Mouse (Mus musculus) megakaryocyte, adult 5-6 weeks (primary cell): ENCODE results near the gene Bend4. TPM values are rescaled to one million over a fixed set of nuclear protein-coding genes. Genes with fewer than 3 reads are reported as not detected.

Experiments
- ATAC-seq: 2 replicates; pipeline ENCODE4 v1.8.0; 2016; ENCODE audit warnings: mild to moderate bottlenecking, inconsistent platforms; ENCODE audit not compliant: poor library complexity, severe bottlenecking
- total RNA-seq, 2 experiments: library from RNA; stranded (forward) in 1 of 2; stranded (reverse) in 1 of 2; fragments of 153-499, 151-499 nt in 1 of 2; fragments of 221-1000, 200-1000 nt in 1 of 2; gene quantifications; 2 replicates each; pipeline versions ENCODE4 v1.2.3 to v1.2.4; 2015 to 2017

Gene Bend4
- total RNA-seq, 2 experiments from 2014 or later = 1.1 to 1.7 TPM

DNA sequence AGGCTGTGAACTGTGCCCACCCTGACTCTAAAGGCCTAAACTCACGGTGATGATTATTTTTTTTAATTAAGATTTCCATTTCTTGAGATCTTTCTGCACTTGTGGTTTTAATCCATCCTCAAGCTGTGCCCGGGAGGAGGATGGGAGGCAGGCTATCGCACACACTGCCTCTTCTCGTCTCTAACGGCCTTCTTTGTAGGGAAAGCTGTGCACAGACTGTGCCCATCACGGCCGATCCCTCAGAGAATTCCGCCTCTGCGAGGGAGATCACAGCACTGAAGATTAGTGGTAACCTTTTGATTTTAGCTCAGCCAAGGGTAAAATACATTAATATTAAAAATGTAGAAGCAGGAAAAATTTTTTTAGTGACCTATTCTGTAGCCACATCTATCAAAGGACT lies 4.8 kb downstream of the Bend4 start:
- ATAC-seq = no peak

DNA sequence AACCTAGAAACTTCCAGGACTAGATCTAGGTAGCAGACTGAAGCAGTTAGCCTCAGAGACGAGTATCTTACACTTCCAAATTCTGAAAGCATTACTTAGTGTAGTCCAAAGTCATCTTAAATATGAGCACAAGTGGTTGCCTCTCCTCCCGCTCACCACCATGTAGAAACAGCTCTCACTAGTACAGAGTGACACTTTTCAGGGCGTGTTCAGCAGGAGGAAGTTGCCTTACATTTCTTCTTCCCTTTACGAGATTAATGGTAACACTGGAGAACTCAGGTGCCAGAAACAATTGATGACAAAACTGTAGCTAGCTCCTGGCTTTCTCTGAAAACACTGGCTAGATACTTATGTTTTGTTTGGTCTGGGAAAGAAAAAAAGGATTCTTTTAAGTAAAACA lies 8.7 kb downstream of the Bend4 start:
- peak; percentile 93 for ATAC-seq

DNA sequence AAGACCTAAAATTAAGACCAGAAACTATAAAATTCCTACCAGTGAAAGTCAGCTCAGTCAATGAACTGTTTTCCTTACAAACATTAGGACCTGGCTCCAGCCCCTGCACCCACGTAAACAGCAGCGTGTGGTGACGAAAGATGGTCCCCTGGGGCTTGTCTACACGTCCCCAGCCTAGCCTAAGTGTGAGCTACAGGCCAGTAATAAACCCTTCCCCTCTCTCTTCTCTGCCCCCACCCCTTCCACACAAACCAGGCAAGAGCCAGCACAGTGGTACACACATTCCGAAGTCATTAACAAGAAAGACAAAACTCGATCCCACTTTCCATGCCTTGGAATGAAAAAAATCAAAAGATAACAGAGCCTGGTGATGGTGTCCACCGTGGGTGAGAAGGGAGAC lies 16.6 kb downstream of the Bend4 start:
- ATAC-seq = no peak

DNA sequence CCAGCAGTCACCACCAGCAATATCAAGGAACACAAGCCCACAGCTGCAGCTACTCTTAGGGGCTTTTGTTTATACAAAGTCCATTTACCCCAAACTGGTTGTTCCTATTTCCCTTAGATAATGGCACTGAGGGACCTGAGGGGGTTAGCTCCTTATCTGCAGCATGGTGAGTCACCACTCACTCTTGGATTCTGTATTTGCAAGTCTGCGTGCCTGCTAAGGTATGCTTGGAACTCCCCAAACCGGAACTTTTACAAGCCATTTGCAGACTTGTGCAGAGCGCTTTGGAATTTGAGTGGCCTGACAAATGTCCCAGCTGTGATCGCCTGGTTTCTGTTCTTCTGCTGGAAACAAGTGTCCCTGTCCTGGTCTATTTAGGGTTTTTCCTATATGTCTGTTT lies 17.7 kb downstream of the Bend4 start:
- ATAC-seq = no peak

DNA sequence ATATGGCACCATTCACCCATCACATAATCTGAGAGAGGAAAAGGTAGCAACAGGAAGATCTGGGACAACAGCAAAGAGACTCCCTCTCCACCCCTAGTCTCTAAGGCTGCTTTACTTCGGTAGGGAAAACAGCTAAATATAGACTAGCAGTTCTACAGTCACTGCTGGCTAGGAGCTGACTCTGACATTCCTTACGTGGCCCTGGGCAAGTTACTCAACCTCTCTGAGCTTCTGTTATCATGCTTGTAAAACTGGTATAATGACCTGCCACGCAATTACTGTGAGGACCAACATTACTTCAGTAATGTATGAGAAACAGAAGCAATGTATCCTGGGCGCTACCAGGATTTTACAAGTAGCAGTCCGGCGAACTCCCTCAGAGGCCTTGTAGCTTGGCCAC lies 19.7 kb downstream of the Bend4 start:
- no peak for ATAC-seq

DNA sequence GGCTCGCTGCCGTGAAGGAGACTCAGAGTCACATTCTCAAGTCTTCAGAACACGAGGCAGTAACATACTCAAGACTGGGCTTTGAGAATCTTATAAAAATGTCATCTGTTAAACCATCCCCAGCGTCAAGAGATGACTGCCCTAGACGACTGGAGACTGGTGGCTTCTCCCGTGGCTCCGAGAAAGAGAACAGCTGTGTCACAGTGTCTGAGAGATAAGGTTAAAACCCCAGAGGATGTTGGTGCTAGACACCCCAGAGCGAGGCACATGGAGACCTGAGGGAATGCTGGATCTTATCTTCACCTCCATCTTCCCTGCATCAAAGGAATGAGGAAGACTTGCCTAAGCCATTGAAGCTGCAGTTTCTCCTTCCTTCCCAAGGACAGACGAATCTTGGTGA lies 23.2 kb downstream of the Bend4 start:
- no peak; the same call in 1 of the 2 replicates for ATAC-seq

DNA sequence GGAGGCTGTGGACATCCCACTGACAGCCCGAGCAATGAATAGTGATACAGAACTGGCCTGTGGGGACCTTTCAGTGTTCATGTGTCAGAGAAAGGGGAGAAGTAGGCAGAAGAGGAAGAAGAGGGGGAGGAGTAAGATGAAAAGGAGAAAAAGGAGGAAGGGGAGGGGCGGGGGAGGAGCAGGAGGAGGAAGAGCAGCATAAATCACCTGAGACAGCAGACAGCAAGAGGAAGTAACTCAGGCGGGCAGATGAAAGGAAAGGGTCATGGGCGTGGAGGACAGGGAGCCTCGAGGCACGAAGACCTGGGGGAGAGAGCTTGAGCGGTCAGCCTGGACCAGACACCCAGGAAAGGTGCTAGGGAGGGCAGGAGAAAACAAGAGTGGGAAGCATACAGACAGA lies 23.7 kb downstream of the Bend4 start:
- ATAC-seq = peak; percentile 86

DNA sequence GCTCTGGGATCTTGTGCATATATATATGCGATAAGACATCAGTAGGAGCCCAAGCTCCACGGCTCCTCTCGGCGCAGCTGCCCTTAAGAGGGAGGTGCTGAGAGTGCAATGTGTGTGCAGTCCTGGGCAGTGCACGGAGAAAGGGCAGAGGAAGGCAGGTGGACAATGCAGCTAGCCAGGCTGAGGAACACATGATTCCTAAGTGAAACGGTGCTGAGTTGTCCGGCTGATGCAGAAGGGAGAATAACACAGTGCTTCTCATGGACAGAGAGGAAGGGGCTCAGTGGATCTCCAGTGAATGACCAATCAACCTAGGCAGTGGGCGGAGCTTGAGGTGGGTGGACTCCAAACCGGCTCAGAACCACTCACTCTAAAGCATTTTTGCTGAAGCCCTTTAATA lies 26.5 kb downstream of the Bend4 start:
- ATAC-seq = no peak

DNA sequence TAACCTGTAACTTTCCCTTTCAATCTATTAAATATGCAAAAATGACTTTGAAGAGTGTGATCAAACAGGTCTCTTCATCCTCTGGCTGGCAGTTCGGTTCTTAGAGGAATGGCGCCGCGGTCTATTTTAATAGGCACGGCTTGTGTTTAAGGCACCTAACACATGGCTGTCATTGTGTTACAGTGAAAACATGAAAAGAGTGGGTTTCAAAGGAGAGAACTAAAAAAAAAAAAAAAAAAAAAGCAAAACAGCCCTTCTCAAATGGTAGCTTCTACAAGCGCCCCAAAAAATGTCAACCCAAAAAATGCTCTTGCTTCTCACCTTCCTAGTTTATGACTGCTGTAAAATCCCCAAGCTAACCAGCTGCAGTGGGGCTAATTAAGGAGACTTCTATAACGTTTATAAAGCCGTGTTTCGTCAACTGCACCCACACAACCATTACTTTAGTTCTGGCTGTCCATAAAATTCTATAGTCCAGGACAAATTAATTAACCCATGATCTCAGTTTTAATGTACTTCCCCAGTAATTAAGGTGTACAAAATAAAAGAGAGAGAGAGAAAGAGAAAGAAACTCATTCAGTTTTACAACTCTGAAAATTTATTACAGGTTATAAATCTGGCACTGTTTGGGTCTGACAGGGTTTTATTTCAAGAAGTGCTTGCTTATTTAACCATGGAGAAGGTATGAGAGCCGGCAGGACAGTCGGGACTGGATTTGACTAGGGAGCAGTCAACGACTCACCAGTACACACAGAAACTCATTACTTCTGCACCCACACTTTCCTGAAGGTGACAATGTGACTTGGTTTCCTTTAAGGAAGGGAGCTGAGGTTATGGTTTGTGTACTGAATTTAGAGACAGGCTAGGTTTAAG lies 27.3 kb downstream of the Bend4 start:
- ATAC-seq = no peak

DNA sequence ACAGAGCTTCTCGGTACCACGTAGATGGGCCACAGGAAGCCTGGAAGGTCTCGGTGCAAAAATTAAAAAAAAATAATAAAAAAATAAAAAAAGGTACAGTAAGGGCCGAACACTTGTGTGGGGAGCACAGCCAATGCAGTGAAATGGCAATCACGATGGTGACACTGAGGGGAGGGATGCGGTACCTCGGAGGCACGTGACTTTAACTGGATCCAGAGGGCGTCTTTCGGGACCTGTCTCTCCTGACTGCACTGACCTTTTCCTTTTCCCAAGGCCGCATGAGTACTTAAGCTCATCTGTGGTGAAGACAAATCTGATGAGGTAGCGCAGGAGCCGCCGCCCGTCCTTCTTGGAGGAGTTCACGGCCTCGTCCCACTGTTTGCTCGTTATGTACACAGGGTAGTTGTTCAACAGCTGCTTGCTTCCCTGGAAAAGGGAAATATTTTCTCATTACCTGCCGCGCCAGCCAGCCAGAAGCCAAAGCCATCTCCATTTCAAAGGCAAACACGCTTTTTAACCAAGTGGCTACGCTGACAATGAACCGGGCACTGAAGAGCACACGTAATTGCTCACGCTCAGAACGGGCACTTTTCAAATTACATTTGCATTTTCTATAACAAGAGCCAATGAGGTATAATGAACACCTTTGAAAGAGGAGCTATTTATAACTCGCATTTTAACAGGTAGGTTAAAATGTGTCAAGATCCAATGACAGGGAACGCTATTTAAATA lies 28.1 kb downstream of the Bend4 start:
- ATAC-seq = no peak

DNA sequence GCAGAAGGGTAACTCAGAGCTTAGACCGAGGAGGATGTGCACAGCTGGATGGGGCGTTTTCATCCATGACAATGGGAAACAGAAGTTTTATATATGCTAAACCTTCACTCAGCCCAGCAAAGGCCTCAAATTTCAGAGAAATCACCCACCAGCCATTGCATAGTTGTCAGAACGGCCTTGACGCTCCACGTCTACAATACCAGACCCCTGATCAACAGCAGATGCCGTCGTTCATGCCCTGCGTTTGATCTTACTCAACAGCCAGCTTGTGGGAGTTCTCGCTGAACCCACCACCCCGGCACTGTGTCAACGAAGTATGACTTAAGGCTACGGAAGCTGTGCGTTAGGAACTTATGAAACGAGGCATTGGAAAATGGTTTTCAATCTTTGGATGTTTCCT lies 30.9 kb downstream of the Bend4 start:
- no peak for ATAC-seq

DNA sequence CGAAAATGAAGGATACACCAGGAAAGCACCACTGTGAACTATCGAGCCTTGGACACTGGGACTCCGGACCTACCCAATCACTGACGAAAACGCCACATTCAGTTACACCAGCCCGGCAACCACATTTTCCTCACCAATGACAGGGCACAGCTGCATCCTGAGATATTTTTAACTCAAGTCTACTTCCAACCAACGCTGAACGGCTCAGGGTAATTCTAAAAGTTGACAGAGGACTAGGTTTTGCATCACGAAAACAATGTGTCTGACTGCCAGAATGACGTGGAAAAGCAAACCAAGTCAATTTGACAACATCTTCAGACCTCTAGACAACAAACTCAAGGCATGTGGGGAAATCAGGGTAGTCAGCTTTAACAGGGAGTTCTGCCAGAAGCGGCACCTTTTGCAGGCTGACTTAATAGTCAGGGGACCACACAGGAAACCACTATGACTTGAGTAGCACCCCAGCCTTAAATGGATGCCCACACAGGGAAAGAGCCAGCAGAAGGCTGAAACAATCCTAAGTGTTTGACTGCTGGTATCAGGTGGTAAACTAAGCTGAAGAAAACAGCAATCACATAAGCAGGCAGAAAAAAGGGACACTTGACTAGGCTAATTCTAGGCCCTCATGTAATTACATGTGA lies 32.8 kb downstream of the Bend4 start:
- ATAC-seq = peak; percentile 49

DNA sequence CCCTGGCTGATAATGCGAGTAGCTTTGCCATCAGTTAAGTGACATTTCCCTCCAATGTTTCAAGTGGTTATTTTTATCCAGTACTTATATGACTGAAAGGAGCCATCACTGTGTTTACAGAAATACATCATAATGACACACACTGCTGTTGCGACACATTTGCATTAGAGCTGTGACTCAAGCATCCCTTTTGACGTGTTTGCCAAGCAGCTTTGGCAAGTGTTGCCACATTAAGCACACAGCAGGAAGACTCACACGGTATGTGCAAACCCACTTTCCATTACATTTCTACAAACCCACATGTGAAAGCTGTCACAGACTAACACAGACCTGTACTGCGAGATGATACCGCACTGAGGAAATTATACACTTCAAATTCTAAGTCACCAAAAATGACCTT lies 34.2 kb downstream of the Bend4 start:
- ATAC-seq = peak; percentile 87

DNA sequence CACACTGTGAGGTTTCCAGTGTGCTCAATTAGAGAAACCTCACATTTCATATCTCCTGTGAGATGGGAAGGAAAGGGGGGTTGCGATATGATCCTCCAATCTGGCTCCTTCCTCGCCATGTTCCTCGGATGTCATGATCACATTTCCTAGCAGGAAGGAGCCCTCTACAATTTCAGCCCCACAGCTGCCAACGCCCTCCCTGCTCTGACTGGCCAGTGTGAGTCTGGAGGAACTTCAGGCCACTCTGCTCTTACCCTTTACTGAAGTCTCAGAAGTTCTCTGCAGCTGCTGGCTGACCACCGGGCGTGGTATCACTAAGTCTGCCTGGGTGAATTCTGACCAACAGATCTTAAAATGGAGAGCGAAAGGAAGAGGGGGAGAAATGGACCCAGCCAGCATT lies 45.6 kb downstream of the Bend4 start:
- no peak for ATAC-seq

DNA sequence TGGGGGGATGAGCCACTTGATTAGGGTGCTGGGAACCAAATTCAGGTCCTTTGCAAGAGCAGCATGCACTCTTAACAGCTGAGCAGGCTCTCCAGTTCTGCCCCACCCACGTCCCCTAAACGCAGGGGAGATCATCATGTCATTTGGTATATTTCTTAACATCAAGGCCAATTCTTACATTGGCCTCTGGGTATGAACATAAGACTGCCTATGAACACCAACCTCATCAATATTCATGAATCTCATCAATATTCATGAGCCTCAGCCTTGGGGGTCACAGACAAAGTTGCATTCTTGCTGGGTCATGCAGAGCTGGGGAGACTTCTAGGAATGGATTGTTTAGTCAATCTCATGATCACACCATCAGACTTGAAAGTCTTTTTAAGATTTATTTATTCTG lies 46.4 kb downstream of the Bend4 start:
- ATAC-seq = no peak

DNA sequence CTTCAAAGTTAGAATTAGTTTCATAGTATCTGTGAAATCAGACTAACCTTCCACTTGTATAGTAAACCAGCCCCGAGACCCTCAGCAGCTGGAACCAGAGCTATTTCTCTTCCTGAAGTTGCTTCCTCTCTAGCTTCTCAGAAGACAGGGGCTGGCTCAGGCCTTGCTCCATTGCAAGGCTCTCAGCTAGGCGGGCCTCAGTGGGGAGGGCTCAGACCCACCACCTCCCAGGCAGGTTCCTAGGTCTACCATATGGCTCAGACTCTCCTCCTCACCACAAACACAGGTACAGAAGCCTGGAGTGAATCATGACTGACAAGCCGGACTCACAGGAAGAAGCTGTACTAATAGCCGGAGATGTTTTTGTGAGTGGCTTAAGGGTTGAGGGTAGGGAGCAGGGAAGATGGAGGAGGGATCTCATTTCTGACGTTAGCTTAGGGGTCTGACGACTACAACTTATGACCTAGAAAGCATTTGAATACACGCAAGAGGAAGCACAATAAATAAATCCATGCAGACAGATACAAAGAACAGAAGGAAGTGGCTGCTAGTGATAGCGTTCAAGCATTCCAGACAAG lies 51.0 kb downstream of the Bend4 start:
- no peak for ATAC-seq

DNA sequence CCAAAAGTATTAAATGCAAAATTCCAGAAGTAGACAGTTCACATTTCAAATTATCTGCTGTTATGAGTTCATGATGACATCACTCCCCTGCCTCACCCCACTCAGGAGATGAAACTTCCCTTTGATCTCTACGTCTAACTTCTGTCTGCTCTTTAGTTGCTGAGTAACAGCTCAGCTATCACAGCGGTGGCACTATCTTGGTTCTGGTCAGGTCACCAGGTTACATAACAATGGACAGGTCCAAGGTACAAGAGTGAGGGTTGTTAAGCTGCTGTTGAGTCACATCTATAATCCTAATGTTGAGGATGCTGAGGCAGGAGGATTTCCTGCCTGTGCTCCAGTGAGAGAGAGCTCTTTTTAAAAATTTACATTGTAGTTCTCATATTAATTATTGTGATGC lies 65.2 kb downstream of the Bend4 start:
- ATAC-seq = no peak

DNA sequence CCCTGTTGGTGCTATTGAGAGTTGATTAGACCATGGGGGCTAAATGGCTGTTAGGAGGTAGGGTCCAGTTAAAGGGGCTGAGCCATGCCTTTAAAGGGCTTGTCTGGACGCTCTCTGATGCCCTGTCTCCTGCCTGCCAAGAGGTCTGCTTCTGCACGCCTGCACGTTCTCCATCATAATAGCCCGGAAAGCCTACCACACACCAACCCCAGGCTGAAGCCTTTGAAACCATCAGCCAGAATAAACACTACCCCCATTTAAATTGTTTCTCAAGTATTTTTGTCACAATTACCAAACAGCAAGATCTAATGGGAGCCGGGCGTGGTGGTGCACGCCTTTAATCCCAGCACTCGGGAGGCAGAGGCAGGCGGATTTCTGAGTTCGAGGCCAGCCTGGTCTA lies 65.8 kb downstream of the Bend4 start:
- no peak for ATAC-seq

DNA sequence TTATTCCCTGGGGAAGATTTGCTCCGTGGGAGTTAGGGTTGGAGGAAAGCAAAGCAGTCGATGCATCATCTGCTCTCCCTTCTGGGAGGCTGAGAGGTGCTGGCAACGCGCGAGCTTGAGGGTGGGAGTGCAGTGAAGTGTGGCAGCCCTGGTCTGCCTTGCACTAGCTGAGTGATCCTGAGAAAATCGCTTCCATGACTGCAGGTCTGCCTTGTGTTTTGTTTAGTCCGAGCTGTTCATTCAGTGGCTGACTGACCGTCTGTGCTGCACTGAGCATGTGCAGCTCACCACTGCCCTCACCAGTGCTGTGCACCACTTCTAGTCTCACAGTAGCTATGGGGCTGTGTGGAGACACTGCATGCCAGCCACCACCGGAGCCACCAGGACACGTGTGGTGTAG lies 79.2 kb downstream of the Bend4 start:
- no peak for ATAC-seq

DNA sequence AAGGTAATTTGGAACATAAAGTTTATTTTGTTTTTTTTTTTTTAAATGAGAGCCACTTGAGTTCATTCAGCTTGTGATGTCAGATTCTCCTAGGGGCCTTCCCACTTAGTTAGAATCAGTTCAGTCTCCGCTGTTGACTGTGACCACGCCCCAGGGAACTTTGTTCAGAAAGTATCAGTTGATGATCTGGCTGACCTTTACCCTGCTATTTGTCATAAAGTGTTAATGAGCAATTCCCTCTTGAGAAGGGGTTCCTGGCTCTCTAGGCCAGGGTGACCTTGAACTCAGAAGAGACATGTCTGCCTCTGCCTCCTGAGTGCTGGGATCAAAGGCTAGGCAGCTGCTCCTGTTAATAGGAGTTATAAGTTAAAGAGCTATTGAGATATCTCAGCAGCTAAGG lies 81.0 kb downstream of the Bend4 start:
- no peak for ATAC-seq
